Mouse (Mus musculus): ENCODE data around the gene Tex50. TPM values are rescaled to one million over a fixed set of nuclear protein-coding genes. Genes with fewer than 3 reads are reported as not detected.
"Not testable (repeated sequence)": the region's sequence is repeated elsewhere in the genome, so short reads cannot be mapped to it uniquely, and the experiment has no call there.

Gene Tex50
- polyA plus RNA-seq (2015; fragmentation: Nextera tagmentation; extraction: Ambion mirVana) = 0.59 and 0.63 TPM in 2 replicates

DNA sequence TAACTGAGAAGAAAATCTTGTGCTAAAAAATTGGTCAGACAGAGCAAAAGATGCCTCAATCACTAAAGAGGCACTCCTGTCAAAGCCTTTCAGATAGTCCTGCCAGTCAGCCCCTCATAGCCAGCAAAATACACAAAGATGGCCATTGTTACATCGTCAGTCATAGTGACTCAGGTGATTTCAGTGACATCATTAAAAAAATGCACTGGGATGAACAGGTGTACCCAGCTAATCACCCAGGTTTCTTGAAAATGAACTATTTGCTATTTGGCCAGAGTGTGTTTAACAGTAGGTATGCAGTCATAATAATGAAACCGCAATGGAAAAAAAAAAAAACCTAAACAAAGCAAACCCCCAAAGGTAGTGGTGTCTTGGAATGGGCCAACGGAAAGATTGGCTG is at the start of gene Tex50:
Gene Tex50, minus strand, starts transcription at position 101 of the 400 bp plus-strand sequence.
- no peak within 1 kb of the TSS for H3K4me3 ChIP-seq
- H3K9ac ChIP-seq = no peak within 1 kb of the TSS
- no peaks in the 10 kb centered on the region for H3K9me3 ChIP-seq
- WGBS = 87% methylated on average over 3 of the region's 3 CpGs
- no peaks in the 10 kb centered on the region for H3K4me1 ChIP-seq
- H3K36me3 ChIP-seq = no peaks in the 10 kb centered on the region
- ATAC-seq (ENCODE audit: insufficient number of reproducible peaks, insufficient read depth, low FRiP score, low TSS enrichment, low read depth) = no peak
- H3K4me2 ChIP-seq = no peak within 1 kb of the TSS
- H3K27ac ChIP-seq = no peak within 1 kb of the TSS
- H3K27me3 ChIP-seq = no peaks in the 10 kb centered on the region

DNA sequence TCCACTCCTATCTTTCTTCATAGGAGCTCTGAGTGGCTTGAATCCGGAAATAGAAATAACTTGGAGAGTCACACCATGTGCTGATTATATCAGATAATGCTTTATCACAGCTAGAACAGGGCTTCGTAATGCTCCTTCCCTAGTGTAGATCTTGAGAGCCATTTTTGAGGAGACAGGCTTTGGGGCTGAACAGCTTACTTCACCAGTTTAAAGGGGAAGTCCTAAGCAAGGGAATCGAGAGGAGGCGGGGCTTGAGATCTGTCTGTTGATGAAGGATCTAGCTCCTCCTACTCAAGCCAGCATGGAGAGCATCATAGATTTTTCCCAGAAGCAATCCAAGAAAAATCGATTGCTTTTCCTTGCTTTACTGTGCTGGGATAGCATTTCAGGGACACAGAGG is 40.7 kb upstream of the Tex50 start:
- no peak for ATAC-seq (ENCODE audit: insufficient number of reproducible peaks, insufficient read depth, low FRiP score, low TSS enrichment, low read depth)
- peaks cover 9% of the 10 kb centered on the region for H3K4me1 ChIP-seq
- H3K4me3 ChIP-seq = no peak overlapping the region
- no peaks in the 10 kb centered on the region for H3K27me3 ChIP-seq
- no peak overlapping the region for H3K9ac ChIP-seq
- no peaks in the 10 kb centered on the region for H3K36me3 ChIP-seq
- no peaks in the 10 kb centered on the region for H3K9me3 ChIP-seq
- H3K27ac ChIP-seq = no peak overlapping the region
- 74% methylated on average over 5 of the region's 5 CpGs for WGBS
- no peak overlapping the region for H3K4me2 ChIP-seq

DNA sequence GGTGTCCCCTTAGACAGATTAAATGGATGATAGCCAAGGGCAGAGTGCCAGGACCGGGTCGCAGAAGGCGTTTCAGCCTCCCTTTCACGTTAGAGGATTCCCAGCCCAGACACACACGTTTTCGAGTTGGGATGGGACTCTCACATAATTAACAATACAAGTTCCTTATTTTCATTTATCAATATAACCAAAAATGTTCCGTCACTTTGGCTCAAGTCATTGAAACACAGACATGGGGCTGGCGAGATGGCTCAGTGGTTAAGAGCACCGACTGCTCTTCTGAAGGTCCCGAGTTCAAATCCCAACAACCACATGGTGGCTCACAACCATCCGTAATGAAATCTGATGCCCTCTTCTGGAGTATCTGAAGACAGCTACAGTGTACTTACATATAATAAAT is 37.2 kb upstream of the Tex50 start:
- H3K9me3 ChIP-seq; H3K36me3 ChIP-seq; ATAC-seq (ENCODE audit: insufficient number of reproducible peaks, insufficient read depth, low FRiP score, low TSS enrichment, low read depth); H3K27me3 ChIP-seq: not testable (repeated sequence)
- peak overlapping the region; percentile 90 for H3K27ac ChIP-seq
- peak overlapping the region; percentile 61 for H3K4me2 ChIP-seq
- H3K4me3 ChIP-seq = peak overlapping the region; percentile 46
- H3K4me1 ChIP-seq = peaks cover 11% of the 10 kb centered on the region
- peak overlapping the region; percentile 69; the same call in 1 of the 2 replicates for H3K9ac ChIP-seq
- 53% methylated on average over 11 of the region's 11 CpGs for WGBS

DNA sequence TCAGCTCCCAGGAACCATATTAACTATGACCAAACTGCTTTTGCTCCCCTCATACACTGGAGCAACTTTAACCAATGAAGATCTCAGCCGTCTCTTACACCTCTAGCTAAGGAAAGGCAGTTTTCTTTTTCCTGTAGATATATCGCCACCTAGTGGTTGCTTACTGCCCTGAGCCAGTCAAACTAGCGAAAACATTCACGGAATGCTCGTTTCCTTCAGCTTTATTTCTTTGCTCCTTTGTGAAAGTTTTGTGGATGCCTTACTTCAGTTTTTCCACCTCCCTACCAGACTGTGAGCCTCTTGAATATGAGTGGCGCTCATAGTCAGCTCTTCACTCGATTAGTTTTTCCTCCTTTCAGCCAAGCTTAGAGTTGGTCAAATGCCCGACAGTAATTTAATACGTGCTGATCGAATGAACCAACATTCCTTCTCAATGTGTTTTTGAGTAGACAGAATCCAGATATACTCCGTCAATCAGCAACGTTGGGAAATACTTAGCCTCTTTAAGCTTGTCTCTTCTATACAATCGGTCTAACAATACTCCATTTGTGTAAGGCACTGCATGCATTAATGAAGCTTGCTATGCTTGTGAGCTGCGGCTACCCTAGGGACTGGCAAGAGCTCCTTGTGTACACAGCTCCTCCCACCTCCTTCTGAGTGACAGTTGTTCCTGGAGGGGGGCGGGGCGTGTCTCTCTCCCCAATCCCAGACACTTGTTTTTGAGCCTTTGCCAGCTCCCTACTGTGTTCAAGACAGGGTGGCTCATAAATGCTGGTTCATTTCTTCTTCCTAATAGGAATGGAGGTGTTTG is 36.6 kb upstream of the Tex50 start:
- peaks cover 11% of the 10 kb centered on the region for H3K4me1 ChIP-seq
- H3K27me3 ChIP-seq = no peaks in the 10 kb centered on the region
- under 1% methylated on average over 16 of the region's 16 CpGs for WGBS
- peak; percentile 90 for ATAC-seq (ENCODE audit: insufficient number of reproducible peaks, insufficient read depth, low FRiP score, low TSS enrichment, low read depth)
- H3K36me3 ChIP-seq = no peaks in the 10 kb centered on the region
- peak overlapping the region; percentile 69 for H3K9ac ChIP-seq
- peak overlapping the region; percentile 61 for H3K4me2 ChIP-seq
- H3K27ac ChIP-seq = peak overlapping the region; percentile 90
- H3K9me3 ChIP-seq = no peaks in the 10 kb centered on the region
- peak overlapping the region; percentile 46 for H3K4me3 ChIP-seq

DNA sequence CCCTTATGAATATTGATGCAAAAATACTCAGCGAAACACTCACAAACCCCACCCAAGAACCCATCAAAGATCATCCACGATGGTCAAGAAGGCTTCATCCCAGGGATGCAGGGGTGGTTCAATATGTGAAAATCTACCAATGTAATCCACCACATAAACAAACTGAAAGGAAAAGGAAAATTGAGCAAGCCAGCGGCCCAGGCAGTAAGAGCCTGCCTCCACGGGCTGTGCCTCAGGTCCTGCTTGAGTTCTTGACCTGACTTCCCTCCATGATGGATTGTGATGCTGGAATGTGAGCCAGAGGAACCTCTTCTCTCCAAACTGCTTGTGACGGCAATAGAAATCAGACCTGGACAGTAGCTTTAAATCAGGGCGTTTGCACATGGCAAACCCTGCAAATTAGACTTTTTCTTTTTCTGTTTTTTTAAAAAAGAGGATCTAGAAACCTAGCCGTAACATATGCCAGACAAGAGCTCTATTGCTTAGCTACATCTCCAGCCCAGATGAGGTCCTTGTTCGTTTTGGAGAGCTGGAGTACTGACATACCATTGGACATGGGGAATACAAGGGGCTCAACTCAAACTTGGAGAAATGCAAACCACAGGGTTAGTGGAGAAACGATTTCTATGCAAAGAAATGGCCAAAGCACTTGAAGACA is 31.3 kb upstream of the Tex50 start:
- ATAC-seq (ENCODE audit: insufficient number of reproducible peaks, insufficient read depth, low FRiP score, low TSS enrichment, low read depth) = no peak
- Histone ChIP-seq H3K4me3 (no peak overlapping the region), H3K4me1 (0 out of 2 replicates have a peak, but pooled peaks cover 7% of the 10 kb centered on the region), H3K27me3 (no peaks in the 10 kb centered on the region), H3K9ac (no peak overlapping the region), H3K9me3 (no peaks in the 10 kb centered on the region), H3K4me2 (no peak overlapping the region), H3K27ac (no peak overlapping the region), H3K36me3 (no peaks in the 10 kb centered on the region)
- WGBS = 81% methylated on average over 9 of the region's 9 CpGs

DNA sequence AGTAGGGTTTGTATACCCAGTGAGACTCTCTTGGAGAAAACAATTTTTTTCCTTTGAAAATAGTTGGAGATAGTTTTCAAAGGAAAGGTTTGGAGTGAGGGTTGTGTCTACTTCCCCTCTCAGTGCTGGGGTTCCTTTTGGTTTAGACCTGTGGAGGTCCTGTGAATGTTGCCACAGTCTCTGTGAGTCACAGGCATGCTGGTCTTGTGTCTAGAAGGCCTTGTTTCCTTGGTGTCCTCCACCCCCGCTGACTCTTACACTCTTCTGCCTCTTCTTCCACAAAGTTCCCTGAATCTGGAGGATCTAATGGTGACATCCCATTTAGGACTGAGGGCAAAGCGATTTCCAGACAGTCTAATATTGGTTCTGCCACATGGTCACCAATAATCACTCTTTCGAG is 26.3 kb upstream of the Tex50 start:
- no peaks in the 10 kb centered on the region for H3K9me3 ChIP-seq
- H3K4me1 ChIP-seq = peaks cover 9% of the 10 kb centered on the region
- no peaks in the 10 kb centered on the region for H3K36me3 ChIP-seq
- no peak overlapping the region for H3K9ac ChIP-seq
- H3K4me3 ChIP-seq = no peak overlapping the region
- ATAC-seq (ENCODE audit: insufficient number of reproducible peaks, insufficient read depth, low FRiP score, low TSS enrichment, low read depth) = no peak
- no peak overlapping the region for H3K27ac ChIP-seq
- WGBS = 84% methylated on average over 3 of the region's 3 CpGs
- H3K27me3 ChIP-seq = no peaks in the 10 kb centered on the region
- no peak overlapping the region for H3K4me2 ChIP-seq

DNA sequence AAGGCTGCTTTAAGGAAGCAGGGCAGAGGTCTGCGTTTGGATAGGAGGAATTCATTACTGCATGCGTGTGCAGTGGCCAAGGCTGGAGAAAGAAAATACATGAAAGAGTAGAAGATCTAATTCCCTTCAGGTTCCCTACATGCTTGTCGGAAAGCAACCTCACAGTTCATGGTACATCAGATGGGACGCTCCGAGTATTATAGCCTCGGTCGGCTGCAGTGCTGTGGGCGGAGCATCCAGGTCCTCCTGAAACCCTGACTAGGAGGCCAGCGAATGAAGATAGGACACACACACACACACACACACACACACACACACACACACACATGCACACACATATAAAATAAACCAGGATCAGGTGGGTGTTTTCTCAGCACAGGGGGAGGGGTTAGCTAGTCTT is 24.6 kb upstream of the Tex50 start:
- Histone ChIP-seq H3K4me1 (peaks cover 9% of the 10 kb centered on the region), H3K27ac (no peak overlapping the region), H3K4me2 (peak overlapping the region; percentile 50), H3K27me3 (no peaks in the 10 kb centered on the region), H3K4me3 (peak overlapping the region; percentile 21; the same call in 1 of the 2 replicates), H3K9ac (0 out of 2 replicates have a peak overlapping the region, but pooled peaks have one; percentile 32), H3K9me3 (peaks cover 11% of the 10 kb centered on the region; the same call in 1 of the 2 replicates), H3K36me3 (no peaks in the 10 kb centered on the region)
- WGBS = 18% methylated on average over 9 of the region's 9 CpGs
- ATAC-seq (ENCODE audit: insufficient number of reproducible peaks, insufficient read depth, low FRiP score, low TSS enrichment, low read depth) = no peak

DNA sequence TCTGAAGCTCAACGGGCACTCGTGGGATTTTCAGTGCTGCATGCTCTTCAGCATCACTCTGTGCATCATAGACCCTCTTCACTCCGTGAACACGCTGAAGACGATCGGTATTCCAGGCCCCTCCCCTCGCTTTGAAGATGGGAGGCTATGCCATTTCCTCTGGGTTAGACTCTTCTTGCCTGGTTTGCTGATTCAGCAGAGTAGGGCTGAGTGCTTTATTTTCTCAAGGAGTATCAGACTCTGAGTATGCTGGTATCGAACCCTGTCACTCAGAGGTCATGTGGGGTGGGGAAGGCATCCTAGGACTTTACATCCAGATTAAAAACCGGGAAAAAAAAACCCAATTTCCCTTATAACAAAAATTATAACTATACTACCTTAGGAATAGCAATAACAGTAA is 23.3 kb upstream of the Tex50 start:
- Histone ChIP-seq H3K27ac (no peak overlapping the region), H3K4me1 (peaks cover 9% of the 10 kb centered on the region), H3K4me3 (no peak overlapping the region), H3K9me3 (peaks cover 12% of the 10 kb centered on the region; the same call in 1 of the 2 replicates), H3K36me3 (no peaks in the 10 kb centered on the region), H3K9ac (no peak overlapping the region), H3K4me2 (no peak overlapping the region), H3K27me3 (no peaks in the 10 kb centered on the region)
- ATAC-seq (ENCODE audit: insufficient number of reproducible peaks, insufficient read depth, low FRiP score, low TSS enrichment, low read depth) = no peak
- WGBS = 79% methylated on average over 9 of the region's 9 CpGs

DNA sequence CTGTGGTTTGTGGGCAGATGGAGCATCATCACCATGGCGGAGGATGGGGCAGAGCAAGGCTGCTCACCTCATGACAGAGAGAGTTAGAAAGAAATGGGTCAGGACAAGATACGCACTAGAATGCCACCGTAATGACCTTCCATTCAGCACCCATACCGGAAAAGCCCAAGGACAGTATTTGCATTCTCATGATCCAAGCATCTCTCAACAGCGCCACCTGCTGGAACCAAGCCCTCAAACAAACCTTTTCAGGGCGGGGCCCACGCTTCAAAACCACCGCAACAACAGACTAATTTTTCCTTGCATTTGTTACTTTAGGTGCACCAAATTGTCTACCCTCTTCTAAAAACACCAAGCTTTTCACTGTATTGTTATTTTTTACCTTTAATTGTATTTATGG is 21.6 kb upstream of the Tex50 start:
- 54% methylated on average over 8 of the region's 8 CpGs for whole genome bisulfite sequencing
- Histone ChIP-seq H3K4me3 (no peak overlapping the region), H3K4me1 (peaks cover 9% of the 10 kb centered on the region), H3K4me2 (no peak overlapping the region), H3K27me3 (no peaks in the 10 kb centered on the region), H3K36me3 (no peaks in the 10 kb centered on the region), H3K27ac (no peak overlapping the region), H3K9ac (no peak overlapping the region), H3K9me3 (peaks cover 12% of the 10 kb centered on the region; the same call in 1 of the 2 replicates)
- no peak for ATAC-seq (ENCODE audit: insufficient number of reproducible peaks, insufficient read depth, low FRiP score, low TSS enrichment, low read depth)

DNA sequence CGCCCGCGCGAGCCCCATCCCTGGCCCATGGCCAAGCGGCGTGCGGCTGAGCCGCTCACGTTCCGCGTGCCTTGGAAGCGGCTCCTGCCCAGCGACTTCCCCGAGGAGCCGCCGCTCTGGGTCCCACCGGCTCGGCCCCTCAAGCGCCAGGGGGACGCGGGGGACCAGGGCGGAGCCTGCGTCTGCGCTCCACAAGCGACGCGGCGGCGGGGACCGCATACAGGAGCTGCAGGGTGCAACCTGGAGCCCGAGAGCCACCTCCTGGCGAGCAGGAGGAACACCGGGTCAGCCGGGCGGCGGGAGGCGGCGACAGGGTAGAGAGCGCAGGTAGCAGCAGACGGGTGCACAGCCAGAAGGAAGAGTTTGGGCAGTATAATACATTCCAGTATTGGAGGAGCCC is 11.5 kb upstream of the Tex50 start:
- peak overlapping the region; percentile 80 for H3K4me2 ChIP-seq
- peak; percentile 75; the same call in 1 of the 2 replicates for ATAC-seq (ENCODE audit: insufficient number of reproducible peaks, insufficient read depth, low FRiP score, low TSS enrichment, low read depth)
- H3K27me3 ChIP-seq = peaks cover 35% of the 10 kb centered on the region
- no peaks in the 10 kb centered on the region for H3K9me3 ChIP-seq
- peak overlapping the region; percentile 74 for H3K9ac ChIP-seq
- H3K36me3 ChIP-seq = no peaks in the 10 kb centered on the region
- no peak overlapping the region for H3K27ac ChIP-seq
- peak overlapping the region; percentile 55 for H3K4me3 ChIP-seq
- H3K4me1 ChIP-seq = no peaks in the 10 kb centered on the region; the same call in 1 of the 2 replicates
- WGBS = 1% methylated on average over 40 of the region's 40 CpGs

DNA sequence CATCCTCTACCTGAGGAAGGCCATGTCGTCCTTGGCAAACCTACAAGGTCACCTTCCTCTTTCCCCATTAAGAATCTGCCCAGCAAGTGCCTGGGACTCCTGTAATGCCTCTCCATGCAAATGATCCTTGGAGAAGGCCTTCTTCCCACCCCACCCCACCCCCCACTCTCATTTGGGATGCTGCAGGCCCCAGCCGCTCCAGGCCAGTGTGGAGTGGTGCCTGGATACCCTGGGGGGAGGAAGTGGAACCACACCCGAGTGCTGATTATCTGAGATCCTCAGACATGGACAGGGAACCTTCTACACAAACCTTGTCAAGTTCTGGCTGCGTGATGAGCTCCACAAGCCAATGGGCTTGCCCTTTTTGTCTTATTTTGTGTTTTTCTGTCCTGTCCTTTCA is 1.2 kb upstream of the Tex50 start:
- Histone ChIP-seq H3K9ac (no peak overlapping the region), H3K36me3 (no peaks in the 10 kb centered on the region), H3K4me3 (no peak overlapping the region), H3K27ac (no peak overlapping the region), H3K4me1 (no peaks in the 10 kb centered on the region), H3K4me2 (no peak overlapping the region), H3K27me3 (no peaks in the 10 kb centered on the region), H3K9me3 (no peaks in the 10 kb centered on the region)
- WGBS = 65% methylated on average over 4 of the region's 4 CpGs
- no peak for ATAC-seq (ENCODE audit: insufficient number of reproducible peaks, insufficient read depth, low FRiP score, low TSS enrichment, low read depth)

DNA sequence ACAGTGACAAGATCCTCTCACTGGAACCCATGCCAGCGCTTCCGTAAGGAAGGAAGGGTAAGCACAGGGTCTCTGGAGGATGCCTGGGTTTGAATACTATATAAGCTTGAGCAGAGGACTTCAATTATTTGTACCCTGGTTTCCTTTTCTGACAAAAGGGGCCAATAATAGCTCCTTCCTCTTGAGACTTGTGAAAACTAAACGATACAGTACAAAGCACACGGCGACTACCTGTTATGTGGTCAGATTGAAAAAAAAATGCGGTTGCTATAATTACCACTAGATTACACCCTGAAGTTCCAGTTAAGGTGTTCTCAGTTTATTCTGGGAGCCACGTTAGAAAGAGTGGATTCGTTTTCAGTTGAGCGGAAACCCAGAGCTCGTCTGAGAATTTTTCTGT is 2.6 kb downstream of the Tex50 start:
- Histone ChIP-seq H3K27me3 (no peaks in the 10 kb centered on the region), H3K4me3 (no peak overlapping the region), H3K9ac (no peak overlapping the region), H3K4me2 (no peak overlapping the region), H3K27ac (no peak overlapping the region), H3K9me3 (no peaks in the 10 kb centered on the region), H3K4me1 (no peaks in the 10 kb centered on the region), H3K36me3 (no peaks in the 10 kb centered on the region)
- 83% methylated on average over 10 of the region's 10 CpGs for WGBS
- ATAC-seq (ENCODE audit: insufficient number of reproducible peaks, insufficient read depth, low FRiP score, low TSS enrichment, low read depth) = no peak

Measured in embryonic facial prominence, embryonic 13.5 days (tissue).